Mouse (Mus musculus) urinary bladder, postnatal 4 days (tissue): ENCODE results near the gene Cwc25.
"Not testable (repeated sequence)": the region's sequence is repeated elsewhere in the genome, so short reads cannot be mapped to it uniquely, and the experiment has no call there.

Experiments
- DNase-seq, 2 experiments: peaks; one replicate each; pipeline ENCODE4 v3.0.0; 2021 to 2022; ENCODE audit warnings: low spot score in 2 of 2

Cwc25 gene

GRCm38 (mm10) chr11:97775808-97776496 lies 9.6 kb upstream of the Cwc25 start, which contains the start of gene 1700001P01Rik:
Gene 1700001P01Rik (minus strand): TSS chr11:97775918.
- DNase-seq: no peak

DNA sequence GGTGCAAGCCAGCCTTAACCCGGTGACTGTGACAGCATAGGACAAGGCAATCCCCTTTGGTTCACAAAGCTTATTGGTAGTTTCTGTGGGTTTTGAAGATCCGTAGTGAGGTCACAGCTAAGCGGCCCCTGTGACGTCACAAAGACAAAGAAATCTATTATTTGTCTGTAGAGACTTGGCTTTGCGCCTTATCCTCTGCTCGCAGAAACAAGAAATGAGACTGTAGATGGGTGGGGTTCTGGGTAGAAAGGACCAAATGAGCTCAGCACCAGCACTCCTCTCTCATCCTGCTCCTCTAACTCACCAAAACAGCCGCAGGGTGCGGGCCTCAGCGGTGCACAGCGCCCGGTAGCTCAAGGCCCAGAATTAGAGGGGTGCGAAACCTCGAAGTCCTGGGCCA lies 8.8 kb upstream of the Cwc25 start:
- DNase-seq: no peak

DNA sequence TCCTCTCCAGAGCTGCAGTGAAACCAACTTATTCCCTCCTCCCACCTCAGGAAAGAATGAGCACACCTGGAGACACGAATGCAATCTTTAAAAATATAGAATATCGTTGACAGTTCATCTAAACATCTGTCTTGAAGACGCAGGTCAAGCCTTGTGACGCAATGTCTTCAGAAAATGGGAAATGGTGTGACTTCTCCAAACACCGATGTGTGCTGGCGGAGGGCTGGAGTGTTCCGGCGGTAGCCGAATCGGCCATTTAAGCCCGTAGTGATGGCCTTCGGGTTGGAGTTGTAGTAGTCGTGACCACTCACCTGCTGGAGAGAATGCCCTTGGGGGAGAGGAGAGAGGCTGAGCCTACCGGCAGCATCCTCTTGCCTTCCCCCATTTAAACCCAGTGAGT lies 5.1 kb upstream of the Cwc25 start:
- DNase-seq: no peak

DNA sequence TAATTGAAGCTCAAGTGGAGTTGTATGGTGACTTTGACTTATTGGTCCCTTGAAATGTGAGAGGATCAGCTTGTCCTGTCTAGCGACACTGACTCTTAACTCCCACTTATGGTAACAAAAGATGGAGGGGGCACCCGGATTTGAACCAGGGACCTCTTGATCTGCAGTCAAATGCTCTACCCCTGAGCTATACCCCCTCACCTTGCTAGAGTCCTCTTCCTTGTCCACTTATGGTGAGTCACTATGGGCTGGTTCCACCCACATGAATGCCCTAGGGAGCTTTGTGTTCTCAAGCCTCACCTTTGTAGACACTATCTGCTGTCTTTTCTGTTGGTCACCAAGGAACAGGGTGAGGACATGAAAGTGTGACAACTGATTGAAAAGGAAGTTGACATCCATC lies 3.3 kb upstream of the Cwc25 start:
- DNase-seq: peak in 1 of 2 experiments; percentile 28

GRCm38 (mm10) chr11:97761638-97762037 lies 4.7 kb downstream of the Cwc25 start:
- no peak for DNase-seq

DNA sequence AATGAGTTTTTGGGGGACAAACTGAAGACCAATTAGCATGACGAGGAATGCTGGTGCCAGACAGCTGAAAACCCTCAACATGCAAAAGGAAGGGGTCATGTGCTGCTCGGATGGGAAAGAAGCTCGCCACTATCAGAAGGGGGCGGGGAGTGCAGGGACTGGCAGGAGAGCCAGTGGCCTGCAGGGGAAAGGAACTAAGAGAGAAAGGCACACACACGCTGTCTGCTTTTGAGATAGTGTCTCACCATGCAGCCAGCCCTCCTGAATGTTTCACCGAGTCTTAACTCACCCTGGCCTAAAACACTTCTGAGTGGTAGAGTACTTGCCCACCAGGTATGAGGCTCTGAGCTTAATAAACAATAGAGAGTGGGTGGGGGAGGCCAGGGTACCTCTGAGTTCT lies 7.4 kb downstream of the Cwc25 start:
- DNase-seq: no peak

DNA sequence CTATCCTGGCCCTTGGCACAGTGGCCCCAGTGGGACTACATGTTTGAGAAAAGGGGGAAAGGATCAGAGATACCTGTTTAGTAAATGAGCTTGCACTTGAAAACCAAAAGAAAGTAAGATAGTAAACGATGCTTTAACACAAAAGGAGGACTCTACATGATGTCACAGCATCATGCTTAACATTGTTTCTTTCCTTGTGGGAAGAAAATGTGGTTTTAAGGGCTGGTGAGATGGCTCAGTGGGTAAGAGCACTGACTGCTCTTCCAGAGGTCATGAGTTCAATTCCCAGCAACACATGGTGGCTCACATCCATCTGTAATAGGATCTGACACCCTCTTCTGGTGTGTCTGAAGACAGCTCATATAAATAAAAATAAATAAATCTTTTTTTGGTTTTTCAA lies 8.2 kb downstream of the Cwc25 start:
- DNase-seq: no peak

- no peak for DNase-seq
Observed at GRCm38 (mm10) chr11:97753277-97753676, 13.1 kb downstream of the Cwc25 start.

- DNase-seq: no peak
Observed at GRCm38 (mm10) chr11:97748496-97748895, 17.9 kb downstream of the Cwc25 start.

DNA sequence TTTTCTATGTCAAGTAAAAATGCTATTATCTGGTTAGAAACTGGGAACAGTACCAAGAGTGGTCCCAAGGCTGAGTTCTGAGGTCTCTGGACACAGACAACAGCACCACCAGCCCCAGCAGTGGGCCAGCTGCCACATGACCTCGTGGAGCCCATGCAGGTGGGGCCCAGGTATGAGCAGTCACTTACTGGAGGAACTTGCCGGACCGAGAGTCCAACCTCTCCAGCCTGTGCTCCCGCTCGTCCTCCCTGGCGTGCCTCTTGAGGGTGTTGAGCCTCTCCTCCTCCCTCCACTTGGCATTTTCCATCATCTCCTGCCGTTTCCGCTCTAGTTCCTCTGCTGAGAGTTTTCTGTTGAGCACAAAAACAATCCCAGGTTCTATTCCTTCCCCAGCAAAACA lies 18.6 kb downstream of the Cwc25 start:
- DNase-seq: no peak

GRCm38 (mm10) chr11:97745331-97745721 lies 21.0 kb downstream of the Cwc25 start:
- no peak for DNase-seq

GRCm38 (mm10) chr11:97744718-97745330 lies 21.5 kb downstream of the Cwc25 start:
- DNase-seq: peak; percentile 97 to 98

DNA sequence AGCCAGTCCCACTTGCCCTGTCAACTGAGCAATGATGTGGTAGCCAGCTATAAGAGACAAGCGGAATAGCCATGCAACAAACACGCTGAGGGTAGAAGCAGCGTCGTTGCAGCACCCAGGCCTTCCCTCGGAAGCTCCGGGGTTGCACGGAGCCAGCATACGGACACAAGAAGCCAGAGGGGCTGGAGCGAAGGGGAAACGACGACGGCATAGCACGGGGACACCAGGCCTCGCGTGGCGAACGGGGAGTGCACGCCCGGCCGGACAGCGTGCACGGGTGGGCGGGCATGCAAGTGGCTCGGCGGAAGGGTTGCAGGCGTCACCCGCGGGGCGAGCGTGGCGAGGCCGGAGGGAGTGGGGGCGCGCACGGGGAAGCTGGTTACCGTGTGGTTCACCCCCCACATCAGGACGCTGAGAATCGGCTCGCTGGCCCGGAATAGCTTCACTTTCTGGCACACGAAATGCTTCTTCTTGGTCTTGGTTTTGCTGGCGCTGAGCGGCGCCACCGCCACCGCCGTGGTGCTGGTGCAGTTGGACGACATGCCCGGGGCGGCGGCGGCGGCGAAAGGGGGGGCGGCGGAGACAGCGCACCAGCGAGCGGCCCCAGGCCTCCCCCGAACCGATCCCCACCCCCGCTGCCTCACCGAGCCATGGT lies 22.2 kb downstream of the Cwc25 start, which contains the start of gene Pip4k2b:
TSS of gene Pip4k2b (minus strand) at position 642 of the 655 bp plus-strand sequence.
- DNase-seq: no peak

DNA sequence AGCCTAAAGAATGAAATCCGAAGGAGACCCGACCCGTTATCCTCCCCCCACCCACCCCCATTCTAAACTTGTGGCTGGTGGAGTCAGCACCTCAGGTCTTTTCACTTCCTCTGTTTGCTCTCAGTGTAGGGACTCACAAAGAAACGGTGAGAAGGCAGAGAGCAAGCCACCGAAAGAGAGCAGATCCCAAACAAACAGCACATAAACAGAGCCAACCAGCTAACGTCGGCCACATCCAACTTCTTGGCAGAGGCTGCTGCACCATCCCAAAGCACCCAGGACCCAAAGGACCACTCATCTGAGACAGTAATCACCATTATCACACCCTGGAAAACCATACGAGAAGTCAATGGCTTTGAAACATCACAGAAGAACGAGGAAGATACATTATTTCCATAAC lies 22.9 kb downstream of the Cwc25 start:
- DNase-seq: no peak

- DNase-seq: no peak
Observed at GRCm38 (mm10) chr11:97742591-97742990, 23.8 kb downstream of the Cwc25 start.

DNA sequence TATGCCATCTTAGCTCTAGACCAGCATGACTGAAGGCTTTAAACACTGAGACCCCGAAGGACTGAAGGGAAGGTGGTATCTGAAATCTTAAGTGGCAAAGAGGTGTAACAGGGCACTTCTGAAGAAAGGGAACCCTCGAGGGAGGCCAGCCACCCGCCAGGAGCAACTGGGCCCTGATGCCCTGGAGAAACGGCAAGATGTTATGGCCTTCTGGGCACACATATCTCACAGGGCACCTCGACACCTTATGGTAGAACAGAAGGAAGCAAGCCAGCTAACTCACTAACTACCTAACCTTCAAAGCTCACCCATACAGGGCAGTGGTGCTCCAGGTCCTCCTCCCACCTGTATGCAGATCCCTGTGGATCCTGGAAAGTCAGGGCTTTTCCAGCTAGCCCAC lies 24.2 kb downstream of the Cwc25 start:
- DNase-seq: no peak

- no peak for DNase-seq
Observed at GRCm38 (mm10) chr11:97740190-97740589, 26.2 kb downstream of the Cwc25 start.

DNA sequence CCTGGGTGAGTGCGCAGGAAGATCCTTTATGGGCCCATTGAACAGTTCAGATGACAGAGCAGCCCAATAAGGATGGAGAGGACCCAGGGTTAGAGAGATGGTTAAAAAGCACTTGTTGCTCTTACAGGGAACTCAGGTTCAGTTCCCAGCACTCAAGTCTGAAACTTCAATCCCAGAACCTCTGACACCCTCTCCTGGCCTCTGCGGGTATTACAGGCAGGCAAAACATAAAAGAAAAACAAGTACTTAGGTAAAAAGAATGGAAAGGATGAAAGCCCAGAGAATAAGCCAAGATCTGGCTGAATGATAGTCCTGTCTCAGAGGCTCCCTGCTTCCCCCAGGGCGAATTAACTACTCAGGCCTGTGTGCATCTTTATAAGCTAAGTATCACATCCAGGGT lies 27.2 kb downstream of the Cwc25 start:
- DNase-seq: no peak

DNA sequence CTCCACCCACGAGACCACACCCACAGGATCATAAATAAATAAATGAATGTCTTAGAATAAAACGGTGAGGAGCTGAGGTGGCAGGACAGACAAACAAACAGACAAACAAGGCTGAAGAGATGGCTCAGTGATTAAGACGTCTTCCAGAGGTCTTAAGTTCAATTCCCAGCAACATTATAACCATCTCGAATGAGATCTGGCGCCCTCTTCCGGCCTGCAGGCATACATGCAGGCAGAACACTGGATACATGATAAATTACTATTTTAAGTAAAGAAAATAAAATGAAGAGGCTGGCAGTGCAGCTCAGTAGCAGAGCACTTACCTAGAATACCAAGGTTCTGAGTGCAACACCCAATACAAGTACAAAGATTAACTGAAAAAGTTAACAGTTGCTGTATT lies 27.7 kb downstream of the Cwc25 start:
- no peak for DNase-seq

DNA sequence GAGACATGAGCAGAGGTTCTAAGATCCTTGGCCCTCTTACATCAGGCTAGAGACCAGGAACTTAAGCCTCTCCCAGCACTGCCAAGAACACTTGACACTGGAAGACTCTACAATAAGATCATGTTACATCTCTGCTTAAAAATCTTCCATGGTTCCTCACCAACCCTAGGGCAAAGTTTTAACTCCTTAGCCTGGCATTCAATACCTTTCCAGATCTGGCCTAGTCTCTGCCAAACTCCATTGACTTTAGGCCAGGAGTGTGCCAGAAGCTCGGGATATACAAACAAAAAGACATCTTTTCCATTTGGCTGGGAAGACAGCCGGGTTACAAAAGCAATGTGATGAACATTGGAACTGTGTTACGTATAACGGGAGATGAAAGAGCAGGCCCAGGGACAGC lies 28.8 kb downstream of the Cwc25 start:
- no peak for DNase-seq

GRCm38 (mm10) chr11:97736645-97737044 lies 29.7 kb downstream of the Cwc25 start:
- DNase-seq: no peak

DNA sequence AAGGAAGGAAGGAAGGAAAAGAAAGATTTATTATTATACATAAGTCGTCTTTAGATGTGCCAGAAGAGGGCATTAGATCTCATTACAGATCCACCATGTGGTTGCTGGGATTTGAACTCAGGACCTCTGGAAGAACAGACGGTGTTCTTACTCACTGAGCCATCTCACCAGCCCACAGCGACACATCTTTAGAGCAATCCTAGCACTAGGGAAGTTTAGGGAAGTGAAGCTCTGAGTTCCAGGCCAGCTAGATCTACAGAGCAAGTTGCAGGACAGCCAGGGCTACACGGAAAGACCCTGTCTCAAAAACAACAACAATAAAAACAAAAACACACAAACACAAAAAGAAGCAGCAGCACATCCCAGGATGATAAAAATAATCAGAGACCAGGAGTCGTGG lies 31.5 kb downstream of the Cwc25 start:
- not testable (repeated sequence) for DNase-seq

GRCm38 (mm10) chr11:97733689-97734088 lies 32.7 kb downstream of the Cwc25 start:
- DNase-seq: no peak
